Mouse (Mus musculus) embryonic facial prominence, embryonic 13.5 days (tissue): Measurements from ENCODE around the gene Rnf38. TPM values are rescaled to one million over a fixed set of nuclear protein-coding genes. Genes with fewer than 3 reads are reported as not detected.

Experiments
- ATAC-seq: fragments of 200-750 bp; cut with Nextera tagmentation; 2 replicates; pipeline ENCODE4 v1.8.0; 2017; ENCODE audit warnings: low read depth; ENCODE audit not compliant: insufficient number of reproducible peaks, insufficient read depth, low FRiP score, low TSS enrichment
- H3K27ac ChIP-seq: fragments of 300-500 bp; sonication (generic); 2 replicates; pipeline ENCODE4 v1.5.1; 2015; ENCODE audit warnings: moderate library complexity, mild to moderate bottlenecking, inconsistent platforms
- H3K27me3 ChIP-seq: fragments of 300-500 bp; sonication (generic); 2 replicates; pipeline ENCODE4 v1.6.1; 2015; ENCODE audit warnings: mild to moderate bottlenecking, inconsistent platforms
- H3K36me3 ChIP-seq: fragments of 300-500 bp; sonication (generic); 2 replicates; pipeline ENCODE4 v1.6.1; 2015; ENCODE audit warnings: mild to moderate bottlenecking, inconsistent platforms
- H3K4me1 ChIP-seq: fragments of 300-500 bp; sonication (generic); 2 replicates; pipeline ENCODE4 v1.6.1; 2015; ENCODE audit warnings: inconsistent platforms
- H3K4me2 ChIP-seq: fragments of 300-500 bp; sonication (generic); 2 replicates; pipeline ENCODE4 v1.6.1; 2015; ENCODE audit warnings: moderate library complexity, mild to moderate bottlenecking, inconsistent platforms
- H3K4me3 ChIP-seq: fragments of 300-500 bp; sonication (generic); 2 replicates; pipeline ENCODE4 v1.5.1; 2015; ENCODE audit warnings: mild to moderate bottlenecking, inconsistent platforms
- H3K9ac ChIP-seq: fragments of 300-500 bp; sonication (generic); 2 replicates; pipeline ENCODE4 v1.6.1; 2015; ENCODE audit warnings: mild to moderate bottlenecking, inconsistent platforms
- H3K9me3 ChIP-seq: fragments of 300-500 bp; sonication (generic); 2 replicates; pipeline ENCODE4 v1.6.1; 2016; ENCODE audit warnings: inconsistent platforms
- WGBS: fragments of 180-500 bp; shearing (Covaris S2); methylation state at CpG from one replicate; pipeline ENCODE4 v1.1.7; 2015; ENCODE audit warnings: mixed read lengths; 5-methylcytosine and 5-hydroxymethylcytosine counted together
- polyA plus RNA-seq: library from polyadenylated mRNA; unstranded; fragments of >200 nt; fragmentation: Nextera tagmentation; extraction: Ambion mirVana; gene quantifications from 2 replicates; pipeline ENCODE4 v1.2.1, GENCODE M21; 2015

The Rnf38 gene
- polyA plus RNA-seq, 1 experiment from 2014 or later: 21.6 TPM

DNA sequence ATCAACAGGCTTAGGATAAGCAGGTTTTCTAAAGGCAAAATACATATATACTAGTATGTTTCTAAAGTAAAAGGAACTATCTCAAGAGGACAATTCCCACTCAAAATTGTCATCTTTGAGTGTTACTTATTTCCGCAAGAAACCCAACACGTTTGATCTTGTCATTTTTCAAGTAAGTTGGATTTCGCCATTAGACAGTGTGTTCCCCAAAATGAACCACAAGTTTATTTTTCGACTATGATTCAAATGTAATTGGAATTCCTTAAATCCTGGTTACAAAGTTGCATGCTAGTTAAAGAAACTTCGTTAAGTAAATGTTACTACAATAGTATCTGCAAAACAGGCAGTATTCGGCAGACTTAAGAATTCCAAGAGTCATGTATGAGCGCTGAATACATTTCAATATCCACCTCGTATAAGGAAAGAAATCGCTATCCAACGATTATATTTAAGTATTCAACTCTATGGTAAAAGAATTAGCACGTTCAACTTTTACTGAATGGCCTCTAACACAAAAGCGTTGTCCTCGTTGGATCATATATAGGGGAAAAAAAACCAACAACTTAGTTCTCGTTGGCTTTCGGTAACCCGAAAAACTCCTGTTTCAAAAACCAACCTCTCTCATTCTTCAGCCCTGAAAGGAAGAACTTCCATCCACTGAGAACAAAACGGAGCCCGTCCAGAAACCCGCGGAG is 66.7 kb downstream of the Rnf38 start:
- H3K9ac ChIP-seq: peak overlapping the region; percentile 90
- no peaks in the 10 kb centered on the region for H3K36me3 ChIP-seq
- peak overlapping the region; percentile 78 for H3K4me3 ChIP-seq
- peaks cover 47% of the 10 kb centered on the region for H3K4me1 ChIP-seq
- H3K27ac ChIP-seq: peak overlapping the region; percentile 99
- 2% methylated on average over 20 of the region's 20 CpGs for WGBS
- H3K27me3 ChIP-seq: no peaks in the 10 kb centered on the region
- H3K9me3 ChIP-seq: no peaks in the 10 kb centered on the region
- no peak for ATAC-seq
- peak overlapping the region; percentile 65 for H3K4me2 ChIP-seq

DNA sequence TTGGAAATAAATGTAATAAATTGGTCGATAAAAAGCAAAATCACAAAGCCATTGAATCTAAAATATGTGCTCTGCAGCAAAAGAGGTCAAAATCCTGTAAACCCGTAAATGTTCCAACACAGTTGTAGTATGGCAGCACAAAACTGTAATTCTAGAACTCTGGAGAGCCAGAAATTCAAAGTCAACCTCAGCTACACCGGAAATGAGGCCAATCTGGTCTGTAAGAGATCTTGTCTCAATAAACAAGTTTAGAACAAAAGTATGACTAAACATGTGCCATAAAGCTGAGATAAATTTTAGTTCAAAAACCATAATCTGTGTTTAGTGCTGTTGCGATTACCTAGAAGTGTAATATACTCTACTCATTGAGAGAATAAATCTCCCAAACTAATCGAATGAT is 69.0 kb downstream of the Rnf38 start:
- WGBS: 39% methylated on average over 5 of the region's 5 CpGs
- ATAC-seq: no peak
- H3K4me3 ChIP-seq: no peak overlapping the region
- no peaks in the 10 kb centered on the region for H3K9me3 ChIP-seq
- peak overlapping the region; percentile 65 for H3K4me2 ChIP-seq
- no peaks in the 10 kb centered on the region for H3K36me3 ChIP-seq
- peaks cover 60% of the 10 kb centered on the region for H3K4me1 ChIP-seq
- H3K27ac ChIP-seq: 0 out of 2 replicates have a peak overlapping the region, but pooled peaks have one; percentile 17
- no peaks in the 10 kb centered on the region for H3K27me3 ChIP-seq
- H3K9ac ChIP-seq: no peak overlapping the region

DNA sequence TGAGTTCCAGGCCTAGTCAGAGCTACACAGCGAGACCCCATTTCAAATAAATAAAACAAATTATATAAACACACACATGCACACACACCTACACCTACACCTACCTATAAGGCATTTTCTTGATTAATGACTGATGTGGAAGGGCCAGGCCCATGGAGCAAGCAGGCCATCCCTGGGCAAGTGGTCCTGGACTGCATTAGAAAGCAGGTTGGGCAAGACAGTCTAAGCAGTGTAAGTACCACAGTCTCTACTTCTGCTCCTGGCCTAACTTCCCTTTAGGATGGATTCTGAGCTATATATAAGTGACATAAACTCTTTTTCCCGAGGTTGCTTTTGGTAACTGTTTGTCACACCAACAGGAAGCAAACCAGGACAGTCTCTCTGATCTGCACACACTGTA is 70.6 kb downstream of the Rnf38 start:
- Histone ChIP-seq H3K4me3 (no peak overlapping the region), H3K27me3 (no peaks in the 10 kb centered on the region), H3K36me3 (peaks cover 5% of the 10 kb centered on the region; the same call in 1 of the 2 replicates), H3K9me3 (no peaks in the 10 kb centered on the region), H3K4me2 (no peak overlapping the region), H3K4me1 (peaks cover 52% of the 10 kb centered on the region), H3K9ac (no peak overlapping the region), H3K27ac (no peak overlapping the region)
- no peak for ATAC-seq
- WGBS: 66% methylated on average over 2 of the region's 2 CpGs

DNA sequence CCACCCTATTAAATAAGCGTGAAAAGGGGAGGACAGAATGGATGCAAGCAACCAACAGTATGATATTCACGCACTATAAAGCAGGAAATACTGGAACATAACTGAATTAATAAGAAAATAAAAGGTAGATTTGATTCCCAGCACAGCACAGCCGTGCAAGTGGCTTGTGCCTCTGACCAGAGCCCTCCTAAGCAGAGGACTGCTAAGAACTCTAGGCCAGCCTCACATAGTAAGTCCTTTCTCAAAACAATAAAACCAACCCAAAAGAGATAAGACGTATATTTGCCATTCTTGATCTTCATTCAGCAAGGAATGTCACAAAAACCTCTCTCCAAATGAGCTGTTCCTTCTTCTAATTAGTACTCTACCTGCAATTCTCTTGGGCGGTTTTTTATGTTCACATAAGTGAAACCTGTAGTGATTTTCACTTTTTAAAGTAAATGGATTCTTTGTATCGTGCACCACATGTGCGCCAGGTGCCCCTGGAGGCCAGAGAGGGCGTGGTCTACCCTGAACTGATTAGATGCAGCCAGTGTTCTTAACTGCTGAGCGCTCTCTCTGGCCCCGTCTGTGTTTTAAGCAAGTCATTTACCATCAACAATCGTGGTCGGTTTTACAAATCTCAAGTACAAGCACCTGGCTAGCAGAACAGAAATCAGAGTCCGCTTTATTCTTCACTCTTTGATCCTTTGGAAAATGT is 72.4 kb downstream of the Rnf38 start:
- no peak overlapping the region for H3K4me3 ChIP-seq
- 35% methylated on average over 13 of the region's 13 CpGs for WGBS
- ATAC-seq: no peak
- H3K4me2 ChIP-seq: no peak overlapping the region; the same call in 1 of the 2 replicates
- H3K27ac ChIP-seq: 0 out of 2 replicates have a peak overlapping the region, but pooled peaks have one; percentile 5
- peaks cover 5% of the 10 kb centered on the region; the same call in 1 of the 2 replicates for H3K36me3 ChIP-seq
- H3K9me3 ChIP-seq: no peaks in the 10 kb centered on the region
- H3K9ac ChIP-seq: no peak overlapping the region
- H3K27me3 ChIP-seq: no peaks in the 10 kb centered on the region
- H3K4me1 ChIP-seq: peaks cover 54% of the 10 kb centered on the region

DNA sequence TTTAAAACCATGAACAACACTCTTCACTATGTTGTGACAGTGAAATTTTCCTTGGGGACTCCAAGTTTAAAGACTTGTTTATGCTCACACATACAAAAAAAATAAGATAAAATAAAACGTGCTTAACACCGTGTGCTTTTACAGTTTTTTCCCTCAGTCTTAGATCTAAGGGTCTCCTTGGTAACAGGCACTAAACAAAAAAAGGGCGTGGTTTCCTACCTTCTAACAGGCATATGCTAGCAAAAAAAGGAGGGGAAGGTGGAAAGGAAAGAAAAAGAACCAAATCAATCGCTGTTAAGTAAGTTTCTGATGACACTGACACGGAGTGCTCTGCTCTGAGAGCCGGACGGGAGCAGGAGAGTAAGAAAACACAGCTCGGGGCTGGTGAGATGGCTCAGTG is 73.8 kb downstream of the Rnf38 start:
- ATAC-seq: no peak
- no peak overlapping the region for H3K4me2 ChIP-seq
- no peaks in the 10 kb centered on the region for H3K9me3 ChIP-seq
- peaks cover 43% of the 10 kb centered on the region for H3K4me1 ChIP-seq
- no peak overlapping the region for H3K27ac ChIP-seq
- H3K27me3 ChIP-seq: no peaks in the 10 kb centered on the region
- H3K36me3 ChIP-seq: peaks cover 5% of the 10 kb centered on the region; the same call in 1 of the 2 replicates
- 72% methylated on average over 8 of the region's 8 CpGs for WGBS
- no peak overlapping the region for H3K9ac ChIP-seq
- no peak overlapping the region for H3K4me3 ChIP-seq

DNA sequence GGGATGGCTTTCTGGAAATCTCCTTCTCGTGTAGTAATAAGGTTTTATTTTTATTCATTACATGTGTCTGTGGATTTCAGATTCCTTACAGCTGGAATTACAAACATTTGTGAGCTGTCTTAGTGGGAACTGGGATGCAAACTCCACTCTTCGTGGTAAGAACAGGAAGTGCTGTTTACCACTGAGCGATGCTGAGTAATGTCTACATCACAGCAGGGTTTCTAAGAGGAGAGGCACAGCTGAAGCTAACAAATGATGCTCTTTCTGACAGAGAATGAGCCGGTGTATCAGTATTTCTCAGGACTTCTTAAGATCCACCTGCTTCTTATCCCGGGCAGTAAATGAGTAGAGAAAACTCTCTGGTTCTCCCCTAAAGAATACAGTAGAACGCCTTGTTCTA is 77.1 kb downstream of the Rnf38 start:
- H3K9ac ChIP-seq: no peak overlapping the region
- no peak overlapping the region for H3K27ac ChIP-seq
- H3K9me3 ChIP-seq: no peaks in the 10 kb centered on the region
- peaks cover 14% of the 10 kb centered on the region for H3K4me1 ChIP-seq
- H3K4me3 ChIP-seq: no peak overlapping the region
- H3K27me3 ChIP-seq: no peaks in the 10 kb centered on the region
- H3K4me2 ChIP-seq: no peak overlapping the region
- 63% methylated on average over 6 of the region's 6 CpGs for WGBS
- peaks cover 11% of the 10 kb centered on the region for H3K36me3 ChIP-seq
- no peak for ATAC-seq

DNA sequence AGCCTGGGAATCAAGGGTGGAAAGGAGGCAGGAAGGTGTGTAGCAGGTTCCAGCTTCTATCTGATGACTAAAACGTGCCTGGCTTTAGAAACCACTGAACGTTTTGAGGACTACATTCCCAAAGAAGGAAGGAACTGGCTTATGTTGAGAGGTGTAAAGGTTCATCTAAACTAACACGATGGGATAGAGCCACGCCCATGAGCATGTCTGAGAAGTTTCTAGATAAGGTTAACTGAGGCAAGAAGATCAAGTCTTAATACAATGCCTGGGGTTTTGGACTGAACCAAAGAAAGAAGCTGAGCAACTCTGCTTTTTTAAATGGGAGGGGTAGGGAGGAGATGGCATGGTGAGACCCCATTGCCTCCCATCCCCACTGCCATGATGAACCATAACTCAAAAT is 78.7 kb downstream of the Rnf38 start:
- Histone ChIP-seq H3K36me3 (peaks cover 24% of the 10 kb centered on the region), H3K9me3 (no peaks in the 10 kb centered on the region), H3K4me3 (no peak overlapping the region), H3K4me2 (no peak overlapping the region), H3K27ac (no peak overlapping the region), H3K9ac (no peak overlapping the region), H3K27me3 (no peaks in the 10 kb centered on the region), H3K4me1 (peaks cover 5% of the 10 kb centered on the region; the same call in 1 of the 2 replicates)
- 87% methylated on average over 4 of the region's 4 CpGs for WGBS
- no peak for ATAC-seq

DNA sequence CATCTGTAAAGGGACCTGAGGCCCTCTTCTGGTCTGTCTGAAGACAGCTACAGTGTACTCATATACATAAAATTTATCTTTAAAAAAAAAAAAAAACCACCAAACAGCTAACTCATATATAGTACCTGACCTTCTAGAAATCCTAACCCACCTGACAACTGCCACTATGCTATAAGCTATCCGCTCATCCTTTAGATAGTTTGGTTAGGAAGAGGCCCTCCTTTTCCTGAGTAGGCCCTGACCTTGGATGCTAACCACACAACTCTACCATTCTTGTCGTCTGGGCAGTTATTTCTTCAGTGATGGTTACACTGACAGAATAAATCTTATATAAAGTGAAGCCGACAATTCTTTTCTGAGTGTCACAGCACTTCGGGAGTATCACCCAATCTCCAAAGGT is 80.7 kb downstream of the Rnf38 start:
- ATAC-seq: no peak
- WGBS: 92% methylated on average over 4 of the region's 4 CpGs
- H3K4me3 ChIP-seq: no peak overlapping the region

DNA sequence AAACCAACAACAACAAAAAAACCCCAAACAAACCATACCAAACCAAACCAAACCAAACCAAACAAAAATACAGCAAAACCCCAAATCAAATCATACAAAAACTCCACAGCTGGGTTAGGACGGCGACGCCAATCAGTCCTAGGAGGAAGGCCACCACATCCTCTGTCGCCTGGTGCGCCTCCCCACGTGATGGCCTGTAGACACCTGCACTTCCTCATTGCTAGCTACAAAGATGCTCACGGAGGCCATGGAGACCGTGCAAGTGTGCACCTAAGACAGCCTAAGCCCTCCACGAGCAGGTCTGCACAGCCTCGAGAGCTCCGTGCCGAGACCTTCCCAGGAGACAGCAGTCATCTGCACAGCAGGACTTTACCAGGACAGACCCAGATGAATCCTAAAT is 106.8 kb downstream of the Rnf38 start:
- H3K27me3 ChIP-seq: no peaks in the 10 kb centered on the region
- no peak overlapping the region for H3K4me3 ChIP-seq
- H3K36me3 ChIP-seq: peaks cover 67% of the 10 kb centered on the region
- 95% methylated on average over 12 of the region's 12 CpGs for WGBS
- H3K27ac ChIP-seq: no peak overlapping the region
- ATAC-seq: no peak
- no peak overlapping the region for H3K4me2 ChIP-seq
- no peaks in the 10 kb centered on the region for H3K4me1 ChIP-seq
- H3K9me3 ChIP-seq: no peaks in the 10 kb centered on the region
- H3K9ac ChIP-seq: no peak overlapping the region

More for the DNA sequence above, 80.7 kb downstream of the Rnf38 start:
- Histone ChIP-seq H3K9me3 (no peaks in the 10 kb centered on the region), H3K27ac (no peak overlapping the region), H3K4me2 (no peak overlapping the region), H3K27me3 (no peaks in the 10 kb centered on the region), H3K9ac (no peak overlapping the region), H3K4me1 (peaks cover 5% of the 10 kb centered on the region; the same call in 1 of the 2 replicates), H3K36me3 (peaks cover 35% of the 10 kb centered on the region)

DNA sequence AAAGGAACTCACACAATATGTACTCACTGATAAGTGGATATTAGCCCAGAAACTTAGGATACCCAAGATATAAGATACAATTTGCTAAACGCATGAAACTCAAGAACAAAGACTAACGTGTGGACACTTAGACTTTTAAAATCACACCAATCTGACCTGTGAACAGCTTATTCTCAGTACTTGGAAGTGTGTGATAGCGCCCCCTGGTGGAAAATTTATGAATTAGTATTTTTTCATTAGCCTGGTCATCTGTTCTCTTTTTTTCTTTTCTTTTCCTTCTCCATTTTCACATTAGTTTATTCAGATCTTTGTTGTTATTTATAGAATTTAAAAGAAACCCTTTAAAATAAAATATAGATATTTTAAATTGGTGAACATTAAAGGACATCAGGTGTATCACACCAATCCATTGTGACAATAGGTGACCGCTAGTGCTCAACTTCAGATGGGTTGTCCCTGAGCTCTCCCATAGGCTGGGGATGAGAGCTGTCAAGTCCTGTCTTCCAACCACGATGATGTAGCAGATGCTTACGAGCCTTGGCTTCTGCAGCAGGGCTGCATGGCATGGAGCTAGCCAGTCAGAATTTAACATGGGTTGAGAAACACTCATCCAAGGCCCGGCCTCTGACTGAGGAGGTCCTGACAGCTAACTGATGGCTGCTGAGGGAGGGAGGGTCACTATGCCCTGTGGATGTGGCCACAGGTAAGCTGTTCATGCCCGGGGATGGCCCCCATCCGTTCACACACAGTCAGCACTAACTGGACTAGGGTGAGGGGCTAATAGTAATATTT is 114.0 kb downstream of the Rnf38 start:
- no peaks in the 10 kb centered on the region for H3K4me1 ChIP-seq
- ATAC-seq: no peak
- H3K4me3 ChIP-seq: no peak overlapping the region
- no peaks in the 10 kb centered on the region for H3K27me3 ChIP-seq
- H3K36me3 ChIP-seq: peaks cover 5% of the 10 kb centered on the region; the same call in 1 of the 2 replicates
- H3K27ac ChIP-seq: no peak overlapping the region
- H3K4me2 ChIP-seq: no peak overlapping the region
- 55% methylated on average over 9 of the region's 9 CpGs for WGBS
- H3K9ac ChIP-seq: no peak overlapping the region
- H3K9me3 ChIP-seq: no peaks in the 10 kb centered on the region

DNA sequence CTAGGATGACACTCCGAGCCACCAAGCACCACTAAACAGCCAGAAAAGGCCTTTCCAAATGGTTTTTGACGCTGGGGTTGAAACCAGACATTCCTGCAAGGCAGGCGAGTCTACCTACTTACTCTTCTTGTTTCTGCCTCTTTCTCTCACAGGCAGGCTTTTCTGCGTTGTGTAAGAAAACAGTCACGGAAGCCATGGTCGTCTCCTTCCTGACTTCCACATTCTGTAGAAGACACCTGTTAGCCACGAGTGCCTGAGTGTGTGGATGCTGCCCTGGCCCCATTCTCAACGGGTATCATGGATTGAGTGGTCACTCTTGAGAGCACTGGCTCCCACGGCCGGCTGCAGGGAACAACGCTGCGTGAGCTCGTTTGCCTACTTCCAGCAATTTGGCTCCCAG is 118.5 kb downstream of the Rnf38 start:
- H3K9me3 ChIP-seq: no peaks in the 10 kb centered on the region
- 85% methylated on average over 13 of the region's 13 CpGs for WGBS
- H3K4me1 ChIP-seq: peaks cover 21% of the 10 kb centered on the region
- no peak overlapping the region for H3K4me3 ChIP-seq
- no peaks in the 10 kb centered on the region for H3K36me3 ChIP-seq
- no peaks in the 10 kb centered on the region for H3K27me3 ChIP-seq
- no peak for ATAC-seq
- no peak overlapping the region for H3K9ac ChIP-seq
- no peak overlapping the region for H3K27ac ChIP-seq
- H3K4me2 ChIP-seq: no peak overlapping the region
